Mouse (Mus musculus): Measurements from ENCODE around the gene Gm19426. TPM values are rescaled to one million over a fixed set of nuclear protein-coding genes. Genes with fewer than 3 reads are reported as not detected.

Gm19426 gene
- polyA plus RNA-seq, 1 experiment from 2014 or later, result 3.8 TPM

GRCm38 (mm10) chr2:84723856-84724255 lies 19.6 kb downstream of the Gm19426 start:
- Histone ChIP-seq H3K4me1 (ENCODE audit: control insufficient read depth, insufficient read depth, low read length) (peaks cover 8% of the 10 kb centered on the region), H3K9ac (ENCODE audit: low read length) (no peak overlapping the region), H3K4me3 (ENCODE audit: low read depth, low read length) (no peak overlapping the region), H3K36me3 (ENCODE audit: control insufficient read depth, insufficient read depth, low read length) (peaks cover 42% of the 10 kb centered on the region), H3K9me3 (replicated peaks; ENCODE audit: control insufficient read depth, low read length) (no peaks in the 10 kb centered on the region), H3K27ac (ENCODE audit: low read depth, low read length) (no peak overlapping the region), H3K27me3 (replicated peaks; ENCODE audit: control insufficient read depth, insufficient read depth, low read length) (no peaks in the 10 kb centered on the region), H3K4me2 (ENCODE audit: low read length) (no peak overlapping the region)
- ATAC-seq (no peak), DNase-seq (ENCODE audit: low spot score) (no peak)
- 95% methylated on average over 14 of the region's 14 CpGs for WGBS

GRCm38 (mm10) chr2:84721182-84721581 lies 22.3 kb downstream of the Gm19426 start:
- WGBS, result 91% methylated on average over 3 of the region's 3 CpGs
- H3K9me3 ChIP-seq (replicated peaks; ENCODE audit: control insufficient read depth, low read length), result no peaks in the 10 kb centered on the region
- DNase-seq (ENCODE audit: low spot score), result no peak
- H3K9ac ChIP-seq (ENCODE audit: low read length), result no peak overlapping the region
- peaks cover 42% of the 10 kb centered on the region for H3K36me3 ChIP-seq (ENCODE audit: control insufficient read depth, insufficient read depth, low read length)
- H3K27ac ChIP-seq (ENCODE audit: low read depth, low read length), result no peak overlapping the region
- H3K4me2 ChIP-seq (ENCODE audit: low read length), result no peak overlapping the region
- no peak for ATAC-seq
- H3K27me3 ChIP-seq (replicated peaks; ENCODE audit: control insufficient read depth, insufficient read depth, low read length), result no peaks in the 10 kb centered on the region
- H3K4me1 ChIP-seq (ENCODE audit: control insufficient read depth, insufficient read depth, low read length), result peaks cover 3% of the 10 kb centered on the region
- no peak overlapping the region for H3K4me3 ChIP-seq (ENCODE audit: low read depth, low read length)

GRCm38 (mm10) chr2:84720718-84721117 lies 22.7 kb downstream of the Gm19426 start:
- Histone ChIP-seq H3K4me3 (ENCODE audit: low read depth, low read length) (no peak overlapping the region), H3K27ac (ENCODE audit: low read depth, low read length) (no peak overlapping the region), H3K9ac (ENCODE audit: low read length) (no peak overlapping the region), H3K27me3 (replicated peaks; ENCODE audit: control insufficient read depth, insufficient read depth, low read length) (no peaks in the 10 kb centered on the region), H3K4me1 (ENCODE audit: control insufficient read depth, insufficient read depth, low read length) (no peaks in the 10 kb centered on the region; the same call in 1 of the 2 replicates), H3K9me3 (replicated peaks; ENCODE audit: control insufficient read depth, low read length) (no peaks in the 10 kb centered on the region), H3K4me2 (ENCODE audit: low read length) (no peak overlapping the region), H3K36me3 (ENCODE audit: control insufficient read depth, insufficient read depth, low read length) (peaks cover 40% of the 10 kb centered on the region)
- DNase-seq (ENCODE audit: low spot score), result no peak
- WGBS, result 99% methylated on average over 2 of the region's 2 CpGs
- ATAC-seq, result no peak

- no peak overlapping the region for H3K9ac ChIP-seq (ENCODE audit: low read length)
- no peaks in the 10 kb centered on the region for H3K9me3 ChIP-seq (replicated peaks; ENCODE audit: control insufficient read depth, low read length)
- no peak for DNase-seq (ENCODE audit: low spot score)
- H3K27ac ChIP-seq (ENCODE audit: low read depth, low read length), result no peak overlapping the region
- H3K4me3 ChIP-seq (ENCODE audit: low read depth, low read length), result no peak overlapping the region
- no peak overlapping the region for H3K4me2 ChIP-seq (ENCODE audit: low read length)
- H3K4me1 ChIP-seq (ENCODE audit: control insufficient read depth, insufficient read depth, low read length), result peaks cover 7% of the 10 kb centered on the region
- no peaks in the 10 kb centered on the region for H3K27me3 ChIP-seq (replicated peaks; ENCODE audit: control insufficient read depth, insufficient read depth, low read length)
- WGBS, result 92% methylated on average over 4 of the region's 4 CpGs
- peaks cover 14% of the 10 kb centered on the region for H3K36me3 ChIP-seq (ENCODE audit: control insufficient read depth, insufficient read depth, low read length)
- ATAC-seq, result no peak
Measured at GRCm38 (mm10) chr2:84717357-84717756, 26.1 kb downstream of the Gm19426 start.

- Histone ChIP-seq H3K27ac (ENCODE audit: low read depth, low read length) (no peak overlapping the region), H3K4me2 (ENCODE audit: low read length) (peak overlapping the region; percentile 74), H3K27me3 (replicated peaks; ENCODE audit: control insufficient read depth, insufficient read depth, low read length) (no peaks in the 10 kb centered on the region), H3K36me3 (ENCODE audit: control insufficient read depth, insufficient read depth, low read length) (peaks cover 8% of the 10 kb centered on the region), H3K9ac (ENCODE audit: low read length) (peak overlapping the region; percentile 66), H3K4me1 (ENCODE audit: control insufficient read depth, insufficient read depth, low read length) (peaks cover 10% of the 10 kb centered on the region), H3K9me3 (replicated peaks; ENCODE audit: control insufficient read depth, low read length) (no peaks in the 10 kb centered on the region), H3K4me3 (ENCODE audit: low read depth, low read length) (peak overlapping the region; percentile 93)
- 41% methylated on average over 9 of the region's 9 CpGs for WGBS
- no peak for ATAC-seq
- DNase-seq (ENCODE audit: low spot score), result no peak
Measured at GRCm38 (mm10) chr2:84716423-84717355, 26.8 kb downstream of the Gm19426 start.

- Histone ChIP-seq H3K4me2 (ENCODE audit: low read length) (peak overlapping the region; percentile 74), H3K9ac (ENCODE audit: low read length) (peak overlapping the region; percentile 66), H3K4me3 (ENCODE audit: low read depth, low read length) (peak overlapping the region; percentile 93), H3K4me1 (ENCODE audit: control insufficient read depth, insufficient read depth, low read length) (peaks cover 10% of the 10 kb centered on the region), H3K27me3 (replicated peaks; ENCODE audit: control insufficient read depth, insufficient read depth, low read length) (no peaks in the 10 kb centered on the region), H3K36me3 (ENCODE audit: control insufficient read depth, insufficient read depth, low read length) (peaks cover 4% of the 10 kb centered on the region), H3K9me3 (replicated peaks; ENCODE audit: control insufficient read depth, low read length) (no peaks in the 10 kb centered on the region), H3K27ac (ENCODE audit: low read depth, low read length) (peak overlapping the region; percentile 96)
- DNase-seq (ENCODE audit: low spot score) (peak; percentile 98), ATAC-seq (peak; percentile 95)
- WGBS, result under 1% methylated on average over 33 of the region's 33 CpGs
Measured at GRCm38 (mm10) chr2:84715562-84716361, 27.7 kb downstream of the Gm19426 start.

- peak; percentile 97 for ATAC-seq
Measured at GRCm38 (mm10) chr2:84714811-84715561, 28.5 kb downstream of the Gm19426 start, which contains the start of gene Zdhhc5. Gene Zdhhc5, minus strand, starts transcription at chr2:84715180.

GRCm38 (mm10) chr2:84714422-84714810 lies 29.0 kb downstream of the Gm19426 start:
- no peak for DNase-seq (ENCODE audit: low spot score)
- ATAC-seq, result peak; percentile 15
- Histone ChIP-seq H3K4me1 (ENCODE audit: control insufficient read depth, insufficient read depth, low read length) (peaks cover 10% of the 10 kb centered on the region), H3K9ac (ENCODE audit: low read length) (peak overlapping the region; percentile 93), H3K27me3 (replicated peaks; ENCODE audit: control insufficient read depth, insufficient read depth, low read length) (no peaks in the 10 kb centered on the region), H3K9me3 (replicated peaks; ENCODE audit: control insufficient read depth, low read length) (no peaks in the 10 kb centered on the region), H3K4me3 (ENCODE audit: low read depth, low read length) (peak overlapping the region; percentile 93), H3K27ac (ENCODE audit: low read depth, low read length) (peak overlapping the region; percentile 96), H3K36me3 (ENCODE audit: control insufficient read depth, insufficient read depth, low read length) (peaks cover 15% of the 10 kb centered on the region), H3K4me2 (ENCODE audit: low read length) (peak overlapping the region; percentile 78)
- WGBS, result 0% methylated on average over 20 of the region's 26 CpGs

More at GRCm38 (mm10) chr2:84714811-84715561, 28.5 kb downstream of the Gm19426 start, which contains the start of gene Zdhhc5:
- no peaks in the 10 kb centered on the region for H3K9me3 ChIP-seq (replicated peaks; ENCODE audit: control insufficient read depth, low read length)
- no peaks in the 10 kb centered on the region for H3K27me3 ChIP-seq (replicated peaks; ENCODE audit: control insufficient read depth, insufficient read depth, low read length)
- H3K36me3 ChIP-seq (ENCODE audit: control insufficient read depth, insufficient read depth, low read length), result peaks cover 11% of the 10 kb centered on the region
- under 1% methylated on average over 105 of the region's 107 CpGs for whole genome bisulfite sequencing
- peak within 1 kb of the TSS; percentile 96 for H3K27ac ChIP-seq (ENCODE audit: low read depth, low read length)
- peak; percentile 99 for DNase-seq (ENCODE audit: low spot score)
- peaks cover 10% of the 10 kb centered on the region for H3K4me1 ChIP-seq (ENCODE audit: control insufficient read depth, insufficient read depth, low read length)
- H3K9ac ChIP-seq (ENCODE audit: low read length), result peak within 1 kb of the TSS; percentile 93
- peak within 1 kb of the TSS; percentile 78 for H3K4me2 ChIP-seq (ENCODE audit: low read length)
- peak within 1 kb of the TSS; percentile 93 for H3K4me3 ChIP-seq (ENCODE audit: low read depth, low read length)
